Mouse (Mus musculus) kidney, adult 10 weeks (tissue): ENCODE data around the gene Mon1a. TPM values are rescaled to one million over a fixed set of nuclear protein-coding genes. Genes with fewer than 3 reads are reported as not detected.

Source experiments
- polyA plus RNA-seq: library from polyadenylated mRNA; stranded (reverse); fragments of 350-450 nt; fragmentation: Illumina TruSeq; extraction: RNeasy Lipid Tissue Mini Kit (QIAGEN cat#74804); gene quantifications from one replicate; pipeline ENCODE4 v1.2.3, GENCODE M21; 2014; ENCODE audit warnings: low read depth, low replicate concordance

Gene Mon1a
- polyA plus RNA-seq: not detected

DNA sequence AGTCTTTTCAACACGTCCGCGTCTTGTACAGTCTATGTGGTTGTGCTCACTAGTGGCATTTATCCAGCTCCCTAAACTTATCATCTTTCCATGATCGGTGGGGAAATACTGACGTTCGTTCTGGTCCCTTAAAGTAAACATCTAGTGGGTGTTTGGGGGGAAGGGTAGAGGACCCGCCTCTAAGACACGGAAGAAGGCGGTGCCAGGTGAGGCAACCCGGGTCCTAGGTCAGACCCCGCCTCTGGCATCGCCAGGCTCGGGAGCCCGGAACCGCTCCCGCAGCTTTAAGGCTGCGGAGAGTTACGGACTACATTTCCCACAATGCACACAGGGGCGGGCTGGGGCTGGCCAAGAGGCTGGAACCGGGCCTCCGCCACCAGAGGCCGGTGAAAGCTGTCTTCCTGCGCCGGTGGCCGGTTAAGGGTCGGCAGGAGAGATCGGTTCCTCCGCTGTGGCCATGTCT lies at the start of gene Mon1a:
Gene Mon1a, plus strand, starts transcription at position 348 of the 463 bp plus-strand sequence.

DNA sequence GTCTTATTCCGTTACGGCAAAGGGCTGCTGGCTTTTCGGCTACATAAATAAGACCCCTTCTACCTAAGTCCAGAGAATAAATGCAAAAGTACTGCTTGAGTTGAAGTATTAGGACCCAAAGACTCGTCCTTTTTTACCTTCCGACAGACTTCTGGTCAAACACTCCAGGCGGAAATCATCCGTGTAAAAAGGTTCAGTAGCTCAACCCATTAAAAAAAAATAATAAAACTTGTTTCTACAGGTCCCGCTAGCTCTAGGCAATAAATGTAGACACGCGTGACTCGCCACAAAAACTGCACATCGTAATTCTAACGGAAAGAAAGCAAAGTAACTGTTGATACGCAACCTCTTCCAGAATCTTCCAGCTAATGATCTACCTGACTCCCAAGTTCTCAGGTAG lies 14.8 kb upstream of the Mon1a start, which contains the start of gene Rbm6:
Gene Rbm6, minus strand, starts transcription at position 101 of the 400 bp plus-strand sequence.

DNA sequence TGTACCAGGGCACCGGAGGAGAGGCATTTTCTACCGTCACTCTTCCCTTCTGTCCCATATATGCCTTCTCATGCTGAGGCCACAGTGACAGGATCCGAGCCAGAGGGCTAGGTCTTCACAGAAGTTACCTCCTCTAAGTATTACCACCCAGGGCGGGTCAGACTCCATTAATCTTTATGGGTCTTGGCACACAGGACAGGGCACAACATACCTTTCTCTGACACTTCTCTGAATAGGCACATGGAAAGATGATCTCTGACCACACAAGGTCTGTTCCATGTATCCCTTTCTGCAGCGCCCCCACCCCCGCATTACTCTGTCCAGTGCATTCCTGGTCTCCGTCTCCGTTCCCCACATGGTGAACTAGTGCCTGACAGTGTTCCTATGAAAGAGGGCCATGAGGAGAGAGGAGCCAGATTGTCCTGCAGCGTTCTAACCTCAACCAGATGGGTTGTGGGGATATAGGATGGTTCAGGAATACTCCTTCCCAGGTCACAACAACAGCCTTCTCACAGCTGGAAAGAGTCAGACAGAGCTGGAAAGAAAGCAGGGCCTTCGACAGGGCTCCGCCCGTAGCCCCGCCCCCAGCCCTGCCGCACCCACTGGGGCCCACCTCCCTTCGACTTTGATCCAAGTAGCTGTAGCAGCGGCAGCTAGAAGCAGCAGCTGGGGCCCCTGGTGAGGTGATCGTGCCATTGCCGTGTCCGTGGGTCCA lies 18.5 kb downstream of the Mon1a start, which contains the start of gene Mst1r:
Gene Mst1r, plus strand, starts transcription at position 622 of the 715 bp plus-strand sequence.

DNA sequence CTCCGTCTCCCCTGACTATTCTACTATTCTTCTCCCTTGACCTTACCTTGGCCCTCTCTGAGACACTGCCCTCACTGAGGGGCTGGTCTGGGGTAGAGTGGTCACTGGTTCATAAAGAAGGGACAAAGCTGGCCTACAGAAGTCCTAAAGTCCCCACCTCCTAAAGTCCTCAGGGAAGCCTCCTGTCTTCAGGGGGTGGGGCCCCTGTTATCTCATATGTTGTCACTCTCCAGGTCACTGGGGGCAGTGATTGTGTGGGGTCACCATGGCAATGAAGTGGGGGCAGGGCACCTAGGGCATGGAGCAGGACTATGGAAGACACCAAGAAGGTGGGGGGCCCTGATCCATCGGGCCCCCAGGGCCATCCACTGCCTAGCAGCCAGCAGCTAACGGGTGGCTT lies 40.2 kb downstream of the Mon1a start, which contains the start of gene Actl11:
Gene Actl11, plus strand, starts transcription at position 301 of the 400 bp plus-strand sequence.

DNA sequence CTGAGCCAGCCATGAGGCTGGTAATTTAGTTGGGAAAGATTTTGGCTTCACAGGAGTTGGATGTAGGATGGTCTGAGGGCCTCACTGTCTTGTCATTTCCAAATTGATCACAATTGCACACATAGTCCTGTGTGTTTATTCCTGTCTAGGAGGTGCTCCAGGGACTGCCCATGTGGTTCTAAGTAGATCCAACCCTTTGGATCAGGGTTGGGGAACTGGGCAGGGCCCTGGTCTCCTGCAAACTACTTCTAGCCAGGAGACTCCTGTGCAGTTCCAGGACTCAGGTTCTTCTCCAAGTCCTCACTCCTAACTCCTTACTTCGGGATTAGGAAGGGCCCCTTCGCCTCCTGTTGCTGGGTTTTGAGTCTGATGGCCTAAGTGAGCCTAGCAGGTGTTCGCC lies 47.4 kb downstream of the Mon1a start, which contains the start of gene Camkv:
Gene Camkv, plus strand, starts transcription at position 301 of the 400 bp plus-strand sequence.

DNA sequence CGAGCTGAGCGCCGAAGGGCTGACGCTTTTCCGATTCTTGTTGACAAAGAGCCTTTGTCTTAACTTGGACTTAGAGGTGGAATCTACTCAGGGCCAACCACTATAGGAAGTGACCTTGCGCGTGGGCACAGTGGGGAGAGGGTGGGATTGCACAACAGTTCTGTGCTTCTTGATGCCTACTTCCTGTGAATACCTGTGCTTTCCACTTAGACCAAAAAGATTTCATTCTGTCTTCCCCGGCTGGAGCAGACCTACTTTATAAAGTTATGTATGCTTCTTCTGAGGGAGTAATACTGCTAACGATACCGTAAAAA lies 61.9 kb downstream of the Mon1a start, which contains the start of gene Traip:
Gene Traip, plus strand, starts transcription at position 215 of the 314 bp plus-strand sequence.

Other genes starting within 250 kb of the Mon1a start
- 1.4 TPM for gene Slc38a3, start 218.6 kb upstream of the Mon1a start, polyA plus RNA-seq
- gene Gnat1, start 208.4 kb upstream of the Mon1a start, polyA plus RNA-seq: not detected
- 1.9 TPM for gene Sema3f, start 177.7 kb upstream of the Mon1a start, polyA plus RNA-seq
- gene Rbm5, start 117.2 kb upstream of the Mon1a start, polyA plus RNA-seq: 90.8 TPM
- gene Rbm6, start 14.9 kb upstream of the Mon1a start, polyA plus RNA-seq: 64.7 TPM
- gene Mst1r, start 18.7 kb downstream of the Mon1a start, polyA plus RNA-seq: not detected
- not detected for gene Actl11, start 40.3 kb downstream of the Mon1a start, polyA plus RNA-seq
- gene Camkv, start 47.5 kb downstream of the Mon1a start, polyA plus RNA-seq: not detected
- not detected for gene Traip, start 62.0 kb downstream of the Mon1a start, polyA plus RNA-seq
- 1.1 TPM for gene Uba7, start 87.4 kb downstream of the Mon1a start, polyA plus RNA-seq
- 0.32 TPM for gene Gm20661, start 94.9 kb downstream of the Mon1a start, polyA plus RNA-seq
- not detected for gene Inka1, start 97.7 kb downstream of the Mon1a start, polyA plus RNA-seq
- gene Cdhr4, start 104.3 kb downstream of the Mon1a start, polyA plus RNA-seq: not detected
- gene Gm20662, start 108.2 kb downstream of the Mon1a start, polyA plus RNA-seq: not detected
- 65.5 TPM for gene Ip6k1, start 114.3 kb downstream of the Mon1a start, polyA plus RNA-seq
- 1.1 TPM for gene Gmppb, start 161.1 kb downstream of the Mon1a start, polyA plus RNA-seq
- not detected for gene Amigo3, start 165.0 kb downstream of the Mon1a start, polyA plus RNA-seq
- gene Mst1, start 192.3 kb downstream of the Mon1a start, polyA plus RNA-seq: not detected
- 1.6 TPM for gene Rnf123, start 195.2 kb downstream of the Mon1a start, polyA plus RNA-seq
- gene Apeh, start 206.5 kb downstream of the Mon1a start, polyA plus RNA-seq: 48.3 TPM